Mouse (Mus musculus): ENCODE measurements around the gene Phc3. TPM values are rescaled to one million over a fixed set of nuclear protein-coding genes. Genes with fewer than 3 reads are reported as not detected.
"Not testable (repeated sequence)": the region's sequence is repeated elsewhere in the genome, so short reads cannot be mapped to it uniquely, and the experiment has no call there.

The Phc3 gene
- polyA plus RNA-seq, 1 experiment from 2014 or later, result 7.6 TPM

DNA sequence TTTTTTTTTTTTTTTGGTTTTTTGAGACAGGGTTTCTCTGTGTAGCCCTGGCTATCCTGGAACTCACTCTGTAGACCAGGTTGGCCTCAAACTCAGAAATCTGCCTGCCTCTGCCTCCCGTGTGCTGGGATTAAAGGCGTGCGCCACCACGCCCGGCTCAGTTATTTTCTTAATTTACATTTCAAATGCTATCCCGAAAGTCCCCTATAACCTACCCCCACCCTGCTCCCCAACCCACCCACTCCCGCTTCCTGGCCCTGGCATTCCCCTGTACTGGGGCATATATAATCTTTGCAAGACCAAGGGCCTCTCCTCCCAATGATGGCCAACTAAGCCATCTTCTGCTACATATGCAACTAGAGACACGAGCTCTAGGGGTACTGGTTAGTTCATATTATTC lies 109.6 kb downstream of the Phc3 start:
- not testable (repeated sequence) for H3K4me3 ChIP-seq (replicated peaks); H3K36me3 ChIP-seq; ATAC-seq; H3K27ac ChIP-seq; H3K9ac ChIP-seq (replicated peaks); H3K9me3 ChIP-seq; H3K4me2 ChIP-seq (replicated peaks); H3K4me1 ChIP-seq (replicated peaks)
- 94% methylated on average over 8 of the region's 8 CpGs for WGBS
- H3K27me3 ChIP-seq, result peaks cover 30% of the 10 kb centered on the region

DNA sequence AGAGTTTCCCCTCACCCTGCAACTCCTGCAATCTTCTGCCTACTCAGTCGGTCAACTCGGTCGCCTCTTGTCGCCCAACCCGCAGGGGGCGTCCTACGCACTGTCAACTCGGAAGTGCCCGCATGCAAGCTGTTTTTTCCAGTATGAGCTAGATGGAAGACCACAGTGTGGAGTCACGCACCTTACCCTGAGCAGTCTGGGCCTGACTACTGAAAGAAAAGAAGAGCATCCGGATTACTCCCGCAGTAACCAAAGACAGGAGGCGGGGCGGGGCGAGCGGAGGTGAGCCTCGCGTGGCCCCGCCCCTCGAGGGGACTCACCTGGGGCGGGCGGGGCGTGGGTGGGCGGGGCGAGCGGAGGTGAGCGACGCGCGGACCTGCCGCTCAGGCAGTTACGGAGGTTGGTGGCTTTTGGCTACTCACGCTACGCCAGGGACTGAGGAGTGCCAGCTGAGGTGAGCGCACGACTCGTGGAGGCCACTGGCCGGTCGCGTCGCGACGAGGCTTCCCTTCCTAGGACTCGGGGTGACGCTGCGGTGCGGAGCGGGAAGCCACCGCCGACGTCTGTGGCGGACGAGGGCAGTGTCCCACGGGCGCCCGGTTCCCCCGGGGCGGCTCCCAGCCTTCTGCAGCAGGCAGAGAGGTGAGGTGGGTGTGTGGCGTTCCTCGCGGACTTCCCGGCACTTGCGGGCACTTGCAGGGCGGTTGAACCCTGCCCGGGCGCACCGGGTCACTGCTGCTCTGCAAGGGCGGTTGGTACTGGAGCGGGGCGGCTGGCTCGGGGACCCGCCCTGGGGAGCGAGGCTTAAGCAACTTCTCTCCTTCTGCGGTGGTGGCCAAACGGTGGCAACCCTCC lies 113.4 kb downstream of the Phc3 start, which contains the start of gene Gpr160:
Gpr160 (plus strand) TSS at position 347 of the 855 bp plus-strand sequence.
- peak within 1 kb of the TSS; percentile 98 for H3K4me2 ChIP-seq (replicated peaks)
- peak within 1 kb of the TSS; percentile 65 for H3K9ac ChIP-seq (replicated peaks)
- peaks cover 38% of the 10 kb centered on the region for H3K27me3 ChIP-seq
- H3K4me1 ChIP-seq (replicated peaks), result peaks cover 9% of the 10 kb centered on the region
- no peak within 1 kb of the TSS for H3K27ac ChIP-seq
- no peaks in the 10 kb centered on the region for H3K36me3 ChIP-seq
- no peaks in the 10 kb centered on the region for H3K9me3 ChIP-seq
- peak; percentile 87 for ATAC-seq
- H3K4me3 ChIP-seq (replicated peaks), result peak within 1 kb of the TSS; percentile 57
- WGBS, result under 1% methylated on average over 72 of the region's 75 CpGs

DNA sequence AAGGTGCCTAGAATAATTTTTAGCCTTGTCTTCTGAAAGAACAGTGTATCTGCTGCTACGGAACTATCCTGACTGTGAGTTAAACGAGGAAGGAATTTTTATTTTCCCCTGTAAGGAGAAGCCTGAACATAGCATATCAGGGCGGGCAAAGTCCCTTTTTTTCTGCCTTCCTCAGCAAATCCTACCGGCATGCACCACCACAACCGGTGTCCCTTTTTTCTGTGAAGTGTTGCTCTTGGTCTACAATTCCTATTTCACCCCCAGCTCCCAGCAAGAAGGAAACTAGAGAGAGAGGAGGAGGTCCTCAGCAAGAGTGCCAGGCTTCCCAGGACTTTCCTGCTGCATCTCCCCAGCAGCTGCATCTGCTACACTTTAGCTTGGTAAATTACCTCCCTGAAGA lies 115.6 kb downstream of the Phc3 start:
- no peak overlapping the region for H3K4me2 ChIP-seq (replicated peaks)
- no peak for ATAC-seq
- no peaks in the 10 kb centered on the region for H3K36me3 ChIP-seq
- peaks cover 38% of the 10 kb centered on the region for H3K27me3 ChIP-seq
- no peak overlapping the region for H3K27ac ChIP-seq
- H3K9ac ChIP-seq (replicated peaks), result no peak overlapping the region
- H3K9me3 ChIP-seq, result no peaks in the 10 kb centered on the region
- H3K4me3 ChIP-seq (replicated peaks), result no peak overlapping the region
- H3K4me1 ChIP-seq (replicated peaks), result peaks cover 9% of the 10 kb centered on the region
- WGBS, result 92% methylated on average over 5 of the region's 5 CpGs

DNA sequence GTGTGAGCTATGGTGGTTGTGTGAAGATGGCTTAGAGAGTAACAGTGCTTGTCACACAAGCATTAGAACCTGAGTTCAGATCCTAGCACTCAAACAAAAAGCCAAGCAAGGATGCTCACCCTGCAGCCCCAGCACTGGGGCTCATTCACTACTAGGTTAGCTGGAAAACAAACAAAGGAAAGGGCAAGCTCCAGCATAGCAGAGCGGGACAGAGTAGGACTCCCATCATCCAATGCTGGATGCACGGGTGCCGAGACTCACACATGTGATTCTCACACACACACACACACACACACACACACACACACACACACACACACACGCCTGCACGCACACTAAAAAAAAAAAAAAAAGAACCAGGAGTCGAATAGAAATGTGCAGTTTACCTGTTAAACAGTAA lies 117.8 kb downstream of the Phc3 start:
- no peaks in the 10 kb centered on the region for H3K9me3 ChIP-seq
- H3K4me2 ChIP-seq (replicated peaks), result no peak overlapping the region
- WGBS, result 79% methylated on average over 6 of the region's 6 CpGs
- peaks cover 12% of the 10 kb centered on the region for H3K4me1 ChIP-seq (replicated peaks)
- no peaks in the 10 kb centered on the region for H3K36me3 ChIP-seq
- no peak overlapping the region for H3K4me3 ChIP-seq (replicated peaks)
- no peak for ATAC-seq
- H3K27me3 ChIP-seq, result peaks cover 26% of the 10 kb centered on the region
- H3K9ac ChIP-seq (replicated peaks), result no peak overlapping the region
- H3K27ac ChIP-seq, result no peak overlapping the region

Other genes with a start within 250 kb of the Phc3 start
- gene Samd7, start 223.1 kb downstream of the Phc3 start, polyA plus RNA-seq (2015; fragmentation: Nextera tagmentation; extraction: Ambion mirVana), result not detected in 2 replicates
- 92.7 and 101 TPM in 2 replicates for gene Sec62, start 176.5 kb downstream of the Phc3 start, polyA plus RNA-seq (2015; fragmentation: Nextera tagmentation; extraction: Ambion mirVana)
- 0.75 and 0.90 TPM in 2 replicates for gene Gpr160, start 113.5 kb downstream of the Phc3 start, polyA plus RNA-seq (2015; fragmentation: Nextera tagmentation; extraction: Ambion mirVana)
- 21.8 and 23.6 TPM in 2 replicates for gene Prkci, start 26.3 kb upstream of the Phc3 start, polyA plus RNA-seq (2015; fragmentation: Nextera tagmentation; extraction: Ambion mirVana)
- gene Skil, start 125.6 kb upstream of the Phc3 start, polyA plus RNA-seq (2015; fragmentation: Nextera tagmentation; extraction: Ambion mirVana), result 36.8 and 41.1 TPM in 2 replicates
- gene Cldn11, start 180.5 kb upstream of the Phc3 start, polyA plus RNA-seq (2015; fragmentation: Nextera tagmentation; extraction: Ambion mirVana), result 43.4 and 47.0 TPM in 2 replicates

Measured in midbrain, embryonic 13.5 days (tissue).